Mouse (Mus musculus) layer of hippocampus, adult 9-10 months (tissue): ENCODE data around the gene Naa50.
A peak's percentile ranks its signal among the peaks of the same experiment; 100 is the strongest.

Source experiments
- DNase-seq: peaks from one replicate; pipeline ENCODE4 v3.0.0; 2022; ENCODE audit warnings: low spot score

Gene Naa50

DNA sequence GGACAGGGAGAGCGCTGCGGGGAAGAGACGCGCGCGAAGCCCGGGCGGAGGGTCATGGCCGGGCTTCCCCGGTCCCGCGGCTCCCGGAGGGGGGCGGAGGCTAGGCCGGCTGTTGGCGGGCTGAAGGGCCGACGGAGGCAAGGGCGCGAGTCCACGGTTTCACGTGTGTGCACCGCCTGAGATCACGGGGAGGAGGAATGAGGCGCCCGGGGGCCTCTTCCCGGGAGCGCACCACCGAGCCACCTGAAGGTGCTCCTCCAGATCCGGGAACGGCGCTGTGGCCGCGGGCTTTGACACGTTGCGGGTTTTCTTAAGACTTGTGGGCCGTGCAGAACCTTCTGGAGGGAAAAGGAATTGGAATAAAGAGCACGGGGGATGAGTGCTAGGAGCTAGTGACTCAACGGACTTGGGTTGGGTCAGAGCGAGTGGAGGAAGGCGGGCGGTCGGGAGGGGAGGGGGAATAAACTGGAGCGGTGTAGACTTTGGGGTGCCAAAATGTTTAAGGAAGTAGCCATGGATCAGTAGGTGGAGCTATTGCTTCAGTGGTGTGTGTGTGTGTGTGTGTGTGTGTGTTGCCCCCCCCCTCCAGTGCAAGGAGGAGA, 657 bp downstream of the Naa50 start:
- DNase-seq, result no peak

- DNase-seq, result no peak
Measured at GRCm38 (mm10) chr16:44141483-44141882, 1.9 kb downstream of the Naa50 start.

GRCm38 (mm10) chr16:44149002-44149767, 9.6 kb downstream of the Naa50 start:
- DNase-seq, result no peak

DNA sequence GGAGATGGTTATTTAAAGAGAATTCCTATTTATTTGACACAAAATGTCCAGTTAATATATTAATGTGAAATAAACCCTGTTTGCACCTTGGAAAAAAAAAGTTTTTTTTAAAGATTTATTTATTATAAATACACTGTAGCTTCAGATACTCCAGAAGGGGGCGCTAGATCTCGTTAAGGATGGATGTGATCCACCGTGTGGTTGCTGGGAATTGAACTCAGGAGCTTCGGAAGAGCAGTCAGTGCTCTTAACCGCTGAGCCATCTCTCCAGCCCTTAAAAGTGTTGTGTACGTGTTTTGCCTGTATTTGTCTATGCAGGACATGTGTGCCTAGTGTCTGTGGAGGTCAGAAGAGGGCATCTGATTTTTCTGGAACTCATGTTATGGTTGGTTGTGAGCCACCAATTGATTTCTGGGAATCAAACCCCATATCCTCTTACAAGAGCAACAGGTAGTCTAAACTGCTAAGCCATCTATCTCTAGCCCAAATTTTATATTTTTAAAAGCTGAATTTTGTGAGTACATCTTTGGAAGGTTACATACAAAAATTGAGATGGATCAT, 14.9 kb downstream of the Naa50 start:
- no peak for DNase-seq

GRCm38 (mm10) chr16:44159325-44159724, 19.7 kb downstream of the Naa50 start:
- no peak for DNase-seq

- no peak for DNase-seq
Measured at GRCm38 (mm10) chr16:44163831-44164230, 24.2 kb downstream of the Naa50 start.

DNA sequence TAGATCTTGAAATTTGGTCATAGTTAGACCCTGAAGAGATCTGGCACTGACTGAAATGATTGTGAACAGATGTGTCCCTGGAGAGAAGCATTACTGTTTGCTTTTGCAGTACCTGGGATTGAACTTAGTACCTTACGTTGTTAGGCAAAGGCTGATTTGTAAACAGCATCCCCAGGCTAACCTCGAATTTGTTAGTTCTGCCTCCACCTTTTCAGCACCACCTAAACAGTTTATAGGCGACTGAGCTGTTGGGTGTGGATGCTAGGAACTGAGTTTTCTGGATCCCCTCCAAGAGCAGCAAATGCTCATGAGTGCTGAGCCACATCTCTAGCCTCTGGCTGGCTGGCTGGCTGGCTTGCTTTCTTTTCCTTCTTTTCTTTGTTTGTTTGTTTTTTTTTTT, 25.6 kb downstream of the Naa50 start:
- no peak for DNase-seq

- DNase-seq, result no peak
Measured at GRCm38 (mm10) chr16:44168990-44169389, 29.4 kb downstream of the Naa50 start.

GRCm38 (mm10) chr16:44172297-44173154, 32.9 kb downstream of the Naa50 start:
- DNase-seq, result peak; percentile 95

DNA sequence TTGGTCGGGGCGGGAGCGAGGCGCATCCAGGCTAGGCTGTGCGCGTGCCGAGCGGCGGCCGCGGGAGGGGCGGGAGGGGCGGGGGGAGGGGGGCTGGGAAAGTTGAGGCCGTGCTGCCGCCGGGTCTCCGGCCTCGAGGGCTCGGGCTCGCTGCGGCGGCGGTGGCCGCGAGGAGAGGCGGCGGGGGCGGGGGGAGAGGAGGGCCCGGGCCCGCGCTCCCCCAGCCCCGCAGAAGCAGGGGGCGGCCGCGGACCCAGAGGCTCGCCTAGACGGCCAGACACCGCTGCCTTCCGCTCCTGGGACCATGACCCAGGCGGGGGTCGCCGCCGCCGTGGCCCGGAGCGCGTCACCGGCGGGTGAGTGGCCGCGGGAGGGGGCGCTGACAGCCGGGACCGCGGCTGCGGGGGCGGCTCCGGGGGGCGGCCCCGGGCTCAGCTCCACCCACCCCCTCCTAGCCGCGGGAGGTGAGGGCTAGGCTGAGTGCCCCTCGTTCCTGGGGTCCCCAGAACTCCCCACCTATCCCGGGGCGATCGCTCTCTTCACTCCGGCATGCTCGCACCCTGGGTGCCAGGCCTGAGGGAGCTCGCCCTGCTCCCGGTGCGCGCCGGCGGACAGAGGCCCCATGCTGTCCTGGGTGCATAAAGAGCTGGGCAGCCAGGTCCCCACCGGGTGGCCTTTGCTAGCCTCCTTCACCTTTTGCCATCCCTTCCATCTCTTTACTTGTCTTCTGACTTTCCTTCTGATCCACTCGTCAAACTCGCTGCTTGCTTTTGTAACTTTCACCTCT, 33.7 kb downstream of the Naa50 start, which contains the start of gene Usf3:
Gene Usf3, plus strand, starts transcription at position 92 of the 787 bp plus-strand sequence.
- no peak for DNase-seq

DNA sequence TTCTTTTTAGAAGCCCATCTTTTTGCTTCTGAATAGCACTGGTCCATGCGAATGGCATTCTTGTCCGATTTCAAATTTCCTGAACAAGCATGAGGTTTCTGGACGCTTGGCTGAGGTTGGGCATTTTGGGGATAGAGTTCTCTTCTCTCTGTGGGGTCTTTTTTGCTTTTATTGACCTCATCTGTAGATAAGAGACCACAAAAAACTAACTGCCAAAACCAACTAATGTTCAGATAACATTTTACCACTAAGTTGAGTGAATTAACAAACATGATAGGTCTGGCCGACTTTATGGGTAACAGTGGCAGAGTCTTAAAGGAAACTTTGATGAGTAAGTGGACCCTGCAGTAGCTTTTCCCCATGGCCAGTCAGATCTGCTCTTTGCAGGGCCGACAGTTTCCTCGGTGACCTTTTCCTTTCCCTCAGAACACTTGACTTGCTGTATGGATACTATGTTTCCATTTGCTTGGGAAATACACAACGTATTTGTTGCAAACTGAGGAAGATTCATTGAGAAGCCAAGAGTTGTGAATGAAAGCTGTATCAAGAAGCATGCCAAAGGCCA, 34.4 kb downstream of the Naa50 start:
- DNase-seq, result no peak

DNA sequence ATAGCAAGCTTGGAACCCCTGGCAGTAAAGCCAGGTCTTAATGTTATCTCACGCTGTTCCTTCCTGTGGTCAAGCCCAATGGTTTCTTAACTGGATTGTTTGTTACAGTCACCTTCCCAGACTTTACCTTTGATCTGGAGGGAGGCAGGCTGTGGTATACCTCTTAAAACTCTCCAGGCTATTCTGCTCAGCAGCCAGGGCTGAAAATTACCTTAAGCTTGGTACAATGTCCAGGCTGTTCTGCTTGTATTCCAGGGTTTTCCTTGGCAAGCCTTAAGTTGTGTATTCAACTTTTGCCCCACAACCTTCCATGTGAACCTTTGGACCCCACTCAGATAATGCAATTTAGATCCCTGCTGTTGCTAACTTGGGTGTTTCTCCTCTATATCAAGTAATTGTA, 35.4 kb downstream of the Naa50 start:
- DNase-seq, result no peak

- no peak for DNase-seq
Measured at GRCm38 (mm10) chr16:44176511-44176910, 36.9 kb downstream of the Naa50 start.

DNA sequence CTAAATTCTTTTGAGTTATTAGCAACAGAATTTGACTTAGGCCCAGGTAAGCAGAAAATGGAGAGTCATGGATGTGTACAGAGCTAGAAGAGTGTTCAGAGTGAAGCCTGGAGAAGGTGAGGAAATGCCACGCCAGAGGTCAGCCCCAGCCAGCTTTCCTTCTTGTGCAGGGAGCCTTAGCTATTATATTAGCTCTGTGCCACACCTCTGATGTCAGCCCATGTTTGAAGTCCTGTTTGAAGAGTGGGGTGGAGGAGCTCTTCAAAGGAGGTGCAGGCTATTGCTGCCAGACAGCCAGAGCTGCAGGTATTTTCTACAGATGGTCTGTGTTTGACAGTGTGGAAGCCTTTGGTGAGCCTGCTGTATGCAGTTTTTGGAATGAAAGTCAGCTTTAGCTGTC, 38.9 kb downstream of the Naa50 start:
- no peak for DNase-seq

DNA sequence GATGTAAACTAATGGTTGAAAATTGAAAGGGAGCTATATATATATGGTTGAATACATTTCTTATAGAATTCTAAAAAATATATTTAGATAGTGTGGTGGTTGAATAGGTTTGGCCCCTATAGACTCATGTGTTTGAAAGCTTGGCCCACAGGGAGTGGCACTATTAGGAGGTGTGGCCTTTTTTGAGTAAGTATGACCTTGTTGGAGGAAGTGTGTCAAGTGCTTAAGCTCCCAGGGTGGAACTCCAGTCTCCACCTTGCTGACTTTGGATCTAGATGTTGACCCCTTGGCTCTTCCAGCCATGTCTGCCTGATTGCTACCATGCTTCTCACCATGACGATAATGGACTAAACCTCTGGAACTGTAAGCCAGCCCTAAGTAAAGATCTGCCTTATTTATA, 43.0 kb downstream of the Naa50 start:
- no peak for DNase-seq

GRCm38 (mm10) chr16:44184769-44185168, 45.1 kb downstream of the Naa50 start:
- no peak for DNase-seq

DNA sequence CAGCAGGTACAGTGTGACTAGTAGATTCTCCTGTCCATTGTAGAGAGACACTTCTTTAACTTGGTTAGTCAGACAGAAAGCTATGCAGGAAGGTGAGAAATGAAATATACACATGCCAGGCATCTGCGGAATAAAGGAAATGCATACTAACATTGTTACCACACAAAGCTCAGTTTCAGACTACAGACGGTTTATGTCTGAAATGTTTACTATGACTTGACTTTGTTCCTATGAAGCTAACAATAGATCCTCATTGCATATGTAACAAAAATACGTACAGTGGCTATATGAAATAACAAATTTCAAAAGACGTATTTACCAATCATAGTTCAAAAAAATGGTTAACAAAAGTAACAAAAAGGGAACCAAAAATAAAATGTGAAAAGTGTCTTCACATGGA, 47.5 kb downstream of the Naa50 start:
- DNase-seq, result no peak

DNA sequence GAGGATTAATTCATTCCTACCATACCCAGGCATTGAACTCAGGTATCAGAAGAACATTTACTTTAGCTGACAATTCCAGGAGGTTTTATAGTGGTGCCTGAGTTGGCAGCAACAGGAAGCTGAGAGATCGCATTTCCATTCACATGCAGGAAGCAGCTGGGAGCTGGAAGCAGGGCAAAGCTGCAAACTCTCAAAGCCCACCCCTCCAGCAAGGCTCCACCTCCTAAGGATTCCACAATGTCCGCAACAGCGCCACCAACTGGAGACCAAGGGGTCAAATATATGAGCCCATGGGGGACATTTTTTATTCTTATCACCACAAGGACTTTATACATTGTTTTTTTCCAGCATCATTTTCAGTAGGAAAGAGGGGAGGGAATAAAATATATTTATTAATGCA, 49.1 kb downstream of the Naa50 start:
- DNase-seq, result no peak

GRCm38 (mm10) chr16:44190032-44190431, 50.4 kb downstream of the Naa50 start:
- no peak for DNase-seq

DNA sequence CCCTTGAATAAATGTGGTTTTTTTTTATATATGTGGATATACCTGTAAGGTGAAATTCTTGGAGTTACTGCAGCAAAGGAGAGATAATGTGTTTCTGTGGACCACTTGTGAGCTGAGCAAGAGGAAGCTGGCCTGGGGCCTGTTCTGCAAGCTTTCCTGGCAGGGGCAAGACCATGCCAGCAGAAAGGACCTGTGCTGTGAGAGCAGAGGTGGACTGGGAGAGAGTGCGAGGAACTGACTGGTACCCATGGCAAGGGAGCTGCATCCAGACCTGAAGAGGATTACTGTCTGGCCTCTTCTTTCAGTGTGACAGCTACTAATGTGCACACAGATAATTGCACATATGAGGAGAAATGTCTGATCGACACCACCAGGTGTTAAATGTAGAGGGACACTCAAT, 51.3 kb downstream of the Naa50 start:
- DNase-seq, result no peak

DNA sequence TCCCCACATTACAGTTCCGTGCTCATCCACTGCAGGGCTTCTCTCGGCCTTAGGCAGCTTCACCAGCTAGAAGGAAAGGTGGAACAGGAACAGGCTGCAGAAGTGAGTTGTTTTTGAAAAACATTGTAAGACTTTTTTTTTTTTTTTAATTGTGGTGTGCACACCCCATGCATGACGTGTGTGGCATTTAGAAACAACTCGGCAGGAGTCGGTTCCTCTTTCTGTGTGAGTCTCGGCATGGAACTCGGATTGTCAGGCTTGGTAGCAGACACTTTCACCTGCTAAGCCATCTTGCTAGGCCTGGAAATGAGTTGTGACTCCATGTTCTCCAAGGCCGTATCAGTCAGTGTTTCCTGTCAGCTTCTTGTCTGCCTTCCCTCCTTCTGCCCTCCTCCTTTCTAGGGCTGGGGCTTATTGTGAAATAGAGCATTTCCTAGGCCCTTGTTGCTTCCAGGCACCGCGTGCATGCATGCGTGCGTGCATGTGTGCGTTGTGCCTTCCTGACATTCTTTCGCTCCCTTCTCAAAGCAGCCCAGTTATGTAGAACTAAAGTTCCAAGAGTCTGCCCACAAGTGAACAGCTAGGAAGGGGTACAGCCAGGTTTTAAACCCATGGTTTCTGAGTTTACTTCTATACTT, 59.6 kb downstream of the Naa50 start:
- no peak for DNase-seq
